Mouse (Mus musculus) liver, embryonic 16.5 days (tissue): ENCODE results near the gene Ugcg. TPM values are rescaled to one million over a fixed set of nuclear protein-coding genes. Genes with fewer than 3 reads are reported as not detected.
A peak's percentile ranks its signal among the peaks of the same experiment; 100 is the strongest.

Experiments
- ATAC-seq: fragments of 200-750 bp; cut with Nextera tagmentation; 2 replicates; pipeline ENCODE4 v1.8.0; 2017; ENCODE audit warnings: low read depth, mild to moderate bottlenecking, moderate number of reproducible peaks, moderate library complexity
- H3K27ac ChIP-seq: fragments of 300-500 bp; sonication (generic); 2 replicates; pipeline ENCODE4 v1.5.1; 2014; ENCODE audit warnings: mild to moderate bottlenecking, low read length
- H3K27me3 ChIP-seq: fragments of 300-500 bp; sonication (generic); 2 replicates; pipeline ENCODE4 v1.6.1; 2014; ENCODE audit warnings: low read depth, low read length, mixed read lengths; ENCODE audit not compliant: control insufficient read depth, insufficient read depth
- H3K36me3 ChIP-seq: fragments of 300-500 bp; sonication (generic); 2 replicates; pipeline ENCODE4 v1.6.1; 2014; ENCODE audit warnings: mild to moderate bottlenecking; ENCODE audit not compliant: control insufficient read depth, insufficient read depth
- H3K4me1 ChIP-seq: fragments of 300-500 bp; sonication (generic); 2 replicates; pipeline ENCODE4 v1.6.1; 2014; ENCODE audit warnings: low read depth, low read length, mixed read lengths; ENCODE audit not compliant: control insufficient read depth
- H3K4me2 ChIP-seq: fragments of 300-500 bp; sonication (generic); 2 replicates; pipeline ENCODE4 v1.6.1; 2014; ENCODE audit warnings: low read depth, low read length, mixed read lengths
- H3K4me3 ChIP-seq: fragments of 300-500 bp; sonication (generic); 2 replicates; pipeline ENCODE4 v1.5.1; 2014; ENCODE audit warnings: low read depth, mild to moderate bottlenecking, low read length
- H3K9ac ChIP-seq: fragments of 300-500 bp; sonication (generic); 2 replicates; pipeline ENCODE4 v1.6.1; 2014; ENCODE audit warnings: low read depth, low read length
- H3K9me3 ChIP-seq: fragments of 300-500 bp; sonication (generic); replicated peaks from 2 replicates; pipeline ENCODE4 v1.6.1; 2016; ENCODE audit warnings: low read length; ENCODE audit not compliant: control insufficient read depth
- WGBS: fragments of 180-500 bp; shearing (Covaris S2); extraction: QIAGEN DNeasy Blood & Tissue Kit; methylation state at CpG from one replicate; pipeline ENCODE4 v1.1.7; 2014; ENCODE audit not compliant: insufficient replicate concordance; 5-methylcytosine and 5-hydroxymethylcytosine counted together
- polyA plus RNA-seq: library from polyadenylated mRNA; unstranded; fragments of >200 nt; fragmentation: Nextera tagmentation; extraction: Ambion mirVana; gene quantifications from 2 replicates; pipeline ENCODE4 v1.2.1, GENCODE M21; 2015

The Ugcg gene
- polyA plus RNA-seq, 1 experiment from 2014 or later = 4.6 TPM

- Histone ChIP-seq H3K4me2 (no peak overlapping the region), H3K4me3 (no peak overlapping the region), H3K27me3 (no peaks in the 10 kb centered on the region), H3K36me3 (no peaks in the 10 kb centered on the region), H3K9ac (no peak overlapping the region), H3K9me3 (no peaks in the 10 kb centered on the region), H3K27ac (peak overlapping the region; percentile 18; the same call in 1 of the 2 replicates), H3K4me1 (peaks cover 34% of the 10 kb centered on the region)
- WGBS = 38% methylated on average over 9 of the region's 9 CpGs
- ATAC-seq = no peak
These were observed 50.3 kb downstream of the Ugcg start for GRCm38 (mm10) chr4:59239312-59239728.

DNA sequence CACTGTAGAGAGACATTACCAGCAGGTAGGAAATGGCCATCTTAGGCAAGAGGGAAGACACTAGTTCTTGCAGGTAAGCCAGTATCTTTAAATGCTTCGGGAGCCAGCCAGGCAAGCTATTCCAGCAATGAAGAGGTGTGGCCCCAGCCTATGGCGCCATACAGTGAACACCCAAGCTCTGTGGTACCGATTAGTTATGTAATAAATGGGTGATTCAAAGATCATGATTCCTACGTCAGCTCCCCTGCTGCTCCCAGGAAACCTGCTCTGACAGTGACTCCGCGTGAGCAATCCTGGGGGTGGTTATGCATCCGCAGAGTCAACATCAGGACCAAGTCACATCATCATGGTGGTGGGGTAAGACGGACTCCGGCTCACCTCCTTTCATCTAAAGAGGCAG is 51.1 kb downstream of the Ugcg start:
- ATAC-seq = no peak

GRCm38 (mm10) chr4:59241096-59241495 is 52.0 kb downstream of the Ugcg start:
- H3K9ac ChIP-seq = no peak overlapping the region
- no peak overlapping the region for H3K4me2 ChIP-seq
- WGBS = 86% methylated on average over 4 of the region's 4 CpGs
- H3K4me1 ChIP-seq = peaks cover 42% of the 10 kb centered on the region
- no peak overlapping the region for H3K27ac ChIP-seq
- no peaks in the 10 kb centered on the region for H3K27me3 ChIP-seq
- H3K4me3 ChIP-seq = no peak overlapping the region
- H3K36me3 ChIP-seq = no peaks in the 10 kb centered on the region
- H3K9me3 ChIP-seq = no peaks in the 10 kb centered on the region
- no peak for ATAC-seq

More for the DNA sequence above, 51.1 kb downstream of the Ugcg start:
- no peak overlapping the region for H3K9ac ChIP-seq
- no peaks in the 10 kb centered on the region for H3K27me3 ChIP-seq
- no peak overlapping the region for H3K4me3 ChIP-seq
- no peak overlapping the region for H3K27ac ChIP-seq
- no peak overlapping the region for H3K4me2 ChIP-seq
- no peaks in the 10 kb centered on the region for H3K36me3 ChIP-seq
- peaks cover 35% of the 10 kb centered on the region for H3K4me1 ChIP-seq
- no peaks in the 10 kb centered on the region for H3K9me3 ChIP-seq
- WGBS = 82% methylated on average over 9 of the region's 9 CpGs

DNA sequence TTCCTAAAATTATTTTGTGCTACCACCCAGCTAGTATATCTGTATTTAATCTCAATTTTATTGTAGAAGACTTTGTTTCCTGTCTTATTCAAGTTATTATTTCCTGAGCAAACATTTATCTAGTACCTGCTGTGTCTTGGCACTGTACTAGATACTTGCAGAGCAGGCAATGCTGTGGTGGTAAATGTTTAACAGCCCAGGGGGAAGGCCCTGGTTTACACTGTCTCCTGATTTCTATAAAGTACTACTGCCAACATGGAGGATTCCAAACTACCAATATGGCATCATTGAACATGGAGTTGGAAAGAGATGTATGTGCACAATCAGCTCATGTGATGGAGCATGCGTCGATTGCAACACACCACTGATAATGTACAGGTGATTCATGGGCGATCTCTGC is 53.2 kb downstream of the Ugcg start:
- WGBS = 82% methylated on average over 3 of the region's 3 CpGs
- Histone ChIP-seq H3K9ac (no peak overlapping the region), H3K4me1 (peaks cover 52% of the 10 kb centered on the region), H3K27ac (no peak overlapping the region), H3K4me2 (no peak overlapping the region), H3K27me3 (no peaks in the 10 kb centered on the region), H3K9me3 (no peaks in the 10 kb centered on the region), H3K4me3 (no peak overlapping the region), H3K36me3 (no peaks in the 10 kb centered on the region)
- ATAC-seq = no peak

GRCm38 (mm10) chr4:59243802-59244493 is 54.9 kb downstream of the Ugcg start:
- H3K27me3 ChIP-seq = no peaks in the 10 kb centered on the region
- no peak overlapping the region for H3K4me2 ChIP-seq
- H3K9me3 ChIP-seq = no peaks in the 10 kb centered on the region
- H3K36me3 ChIP-seq = no peaks in the 10 kb centered on the region
- WGBS = 49% methylated on average over 7 of the region's 7 CpGs
- no peak overlapping the region for H3K9ac ChIP-seq
- H3K4me1 ChIP-seq = peaks cover 62% of the 10 kb centered on the region
- no peak overlapping the region for H3K4me3 ChIP-seq
- ATAC-seq = no peak
- peak overlapping the region; percentile 90 for H3K27ac ChIP-seq

DNA sequence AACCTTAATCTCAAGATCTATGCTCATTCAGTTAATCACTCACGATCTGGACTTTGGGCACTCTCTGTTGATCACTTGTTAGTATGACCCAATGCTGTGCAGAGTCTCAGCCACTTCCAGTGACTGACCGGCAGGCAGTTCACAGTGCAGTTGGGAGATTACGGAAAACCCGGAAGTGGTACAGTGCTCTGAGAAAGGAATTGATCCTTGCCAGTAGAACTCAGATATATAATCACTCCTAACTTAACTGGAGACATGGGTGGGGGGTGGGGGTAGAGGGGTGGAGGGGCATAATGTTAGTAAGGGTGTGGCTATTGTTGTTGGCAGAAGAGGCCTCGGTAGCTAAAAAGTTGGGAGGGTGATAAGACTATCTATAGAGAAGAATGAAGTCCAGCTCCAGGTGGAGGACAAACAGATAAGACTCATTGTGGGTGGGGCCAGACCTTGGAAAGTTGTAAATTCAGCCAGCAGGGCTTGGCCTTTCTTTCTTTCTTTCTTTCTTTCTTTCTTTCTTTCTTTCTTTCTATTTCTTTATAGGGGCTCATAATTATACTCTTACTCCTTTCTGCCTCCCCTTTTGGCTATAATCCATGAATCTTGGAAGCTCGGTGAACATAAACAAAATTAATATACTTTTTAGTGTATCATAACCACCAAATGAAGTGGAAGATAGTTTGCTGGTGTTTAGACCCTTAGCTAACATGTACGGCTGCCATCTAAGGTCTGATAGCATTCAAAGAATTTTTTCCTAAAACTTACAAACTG is 55.9 kb downstream of the Ugcg start:
- Histone ChIP-seq H3K9ac (peak overlapping the region; percentile 44), H3K27ac (peak overlapping the region; percentile 90), H3K9me3 (no peaks in the 10 kb centered on the region), H3K4me3 (no peak overlapping the region), H3K36me3 (no peaks in the 10 kb centered on the region), H3K27me3 (no peaks in the 10 kb centered on the region), H3K4me1 (peaks cover 54% of the 10 kb centered on the region), H3K4me2 (peak overlapping the region; percentile 50)
- peak; percentile 65 for ATAC-seq
- 15% methylated on average over 7 of the region's 7 CpGs for WGBS

DNA sequence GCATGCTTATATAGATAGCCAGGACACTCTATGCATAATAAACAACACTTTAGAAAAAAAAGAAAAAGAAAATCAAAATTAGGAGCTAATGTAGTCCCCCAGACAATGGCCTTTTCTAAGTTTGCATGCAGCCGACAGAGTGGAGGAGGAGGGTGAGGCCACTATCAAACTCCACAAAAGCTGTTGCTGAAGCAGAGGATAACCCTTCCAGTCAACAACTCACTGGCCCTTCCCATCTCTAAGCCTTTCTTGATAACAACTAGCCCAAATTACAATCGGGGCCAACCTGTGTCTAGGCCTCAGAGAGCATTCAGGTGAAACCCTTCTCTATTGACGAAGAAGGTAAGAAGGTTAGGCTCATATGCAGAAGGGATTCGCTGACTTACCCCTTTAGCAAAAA is 56.7 kb downstream of the Ugcg start:
- no peak overlapping the region for H3K4me3 ChIP-seq
- H3K4me2 ChIP-seq = peak overlapping the region; percentile 50; the same call in 1 of the 2 replicates
- H3K9me3 ChIP-seq = no peaks in the 10 kb centered on the region
- H3K27ac ChIP-seq = peak overlapping the region; percentile 90
- no peaks in the 10 kb centered on the region for H3K36me3 ChIP-seq
- WGBS = 31% methylated on average over 4 of the region's 4 CpGs
- H3K27me3 ChIP-seq = no peaks in the 10 kb centered on the region
- peak overlapping the region; percentile 19; the same call in 1 of the 2 replicates for H3K9ac ChIP-seq
- peak; percentile 53 for ATAC-seq
- H3K4me1 ChIP-seq = peaks cover 50% of the 10 kb centered on the region

DNA sequence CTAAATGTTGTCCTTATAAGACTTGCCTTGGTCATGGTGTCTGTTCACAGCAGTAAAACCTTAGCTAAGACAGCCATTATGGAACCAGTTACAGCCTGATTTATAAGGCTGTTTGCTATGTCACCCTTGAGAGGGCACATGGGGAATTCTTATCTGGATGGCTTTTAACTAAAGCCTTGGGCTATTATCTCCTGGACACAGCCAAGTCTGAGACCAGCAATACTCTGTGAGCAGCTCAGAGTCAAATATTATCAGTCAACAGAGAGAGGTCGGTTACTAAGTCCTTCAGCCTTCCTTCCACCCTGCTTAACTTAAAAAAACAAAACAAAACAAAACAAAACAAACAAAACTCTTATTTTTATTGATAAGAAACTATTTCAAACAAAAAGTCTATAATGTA is 58.5 kb downstream of the Ugcg start:
- no peaks in the 10 kb centered on the region for H3K36me3 ChIP-seq
- 14% methylated on average over 1 of the region's 1 CpGs for WGBS
- peaks cover 59% of the 10 kb centered on the region for H3K4me1 ChIP-seq
- H3K27ac ChIP-seq = peak overlapping the region; percentile 90
- no peak overlapping the region; the same call in 1 of the 2 replicates for H3K9ac ChIP-seq
- H3K9me3 ChIP-seq = no peaks in the 10 kb centered on the region
- H3K27me3 ChIP-seq = no peaks in the 10 kb centered on the region
- no peak overlapping the region for H3K4me3 ChIP-seq
- peak; percentile 83 for ATAC-seq
- H3K4me2 ChIP-seq = no peak overlapping the region

GRCm38 (mm10) chr4:59248035-59248434 is 59.0 kb downstream of the Ugcg start:
- H3K9me3 ChIP-seq = no peaks in the 10 kb centered on the region
- peaks cover 62% of the 10 kb centered on the region for H3K4me1 ChIP-seq
- no peaks in the 10 kb centered on the region for H3K27me3 ChIP-seq
- H3K4me2 ChIP-seq = no peak overlapping the region
- peak overlapping the region; percentile 90 for H3K27ac ChIP-seq
- ATAC-seq = peak; percentile 36
- no peaks in the 10 kb centered on the region for H3K36me3 ChIP-seq
- H3K9ac ChIP-seq = peak overlapping the region; percentile 18; the same call in 1 of the 2 replicates
- H3K4me3 ChIP-seq = no peak overlapping the region
